Mouse (Mus musculus): ENCODE results near the gene Cenpe. TPM values are rescaled to one million over a fixed set of nuclear protein-coding genes. Genes with fewer than 3 reads are reported as not detected.

Gene Cenpe
- total and polyA plus RNA-seq, 3 experiments, result 19.5 to 119 (median 26.4) TPM

GRCm38 (mm10) chr3:135200409-135201303 is 11.7 kb upstream of the Cenpe start:
- H3K4me1 ChIP-seq (ENCODE audit: control insufficient read depth in 1 of 2, insufficient read depth in 2 of 2, low read length in 2 of 2), result no peaks in the 10 kb centered on the region
- H3K27ac ChIP-seq (ENCODE audit: control insufficient read depth, low read depth, low read length), result no peak overlapping the region
- no peaks in the 10 kb centered on the region for H3K79me2 ChIP-seq (ENCODE audit: control insufficient read depth, insufficient read depth, low read length, poor library complexity)
- no peaks in the 10 kb centered on the region for H3K36me3 ChIP-seq (ENCODE audit: control insufficient read depth in 1 of 2, insufficient read depth in 2 of 2, low read length in 2 of 2)
- DNase-seq (ENCODE audit: low read depth, low spot score), result peak; percentile 16
- H3K27me3 ChIP-seq (ENCODE audit: control insufficient read depth in 1 of 2, insufficient read depth in 2 of 2, low read length in 2 of 2), result peaks cover 3 to 4% of the 10 kb centered on the region in 2 experiments; a peak in 1 of 4 replicates
- H3K9me3 ChIP-seq (replicated peaks; ENCODE audit: insufficient read depth, low read length), result no peaks in the 10 kb centered on the region
- no peak for TF ChIP-seq ETS1 (IDR thresholded peaks at IDR 0.05; ENCODE audit: low read depth, low read length)
- no peak for TF ChIP-seq MAZ (IDR thresholded peaks at IDR 0.05; ENCODE audit: low read depth, low read length)
- no peak for TF ChIP-seq TBP (IDR thresholded peaks at IDR 0.05; ENCODE audit: low read depth, low read length)
- TF ChIP-seq MAFK (IDR thresholded peaks at IDR 0.05; ENCODE audit: borderline replicate concordance, low read depth, low read length), result no peak
- TF ChIP-seq CHD2 (IDR thresholded peaks at IDR 0.05; ENCODE audit: low read length), result no peak
- TF ChIP-seq ZNF384 (IDR thresholded peaks at IDR 0.05; ENCODE audit: low read depth, low read length), result no peak
- TF ChIP-seq POLR2AphosphoS5 (IDR thresholded peaks at IDR 0.05; ENCODE audit: borderline replicate concordance, low read depth, low read length), result no peak
- TF ChIP-seq TAL1 (IDR thresholded peaks at IDR 0.05; ENCODE audit: low read length), result no peak
- TF ChIP-seq GATA1 (IDR thresholded peaks at IDR 0.05; ENCODE audit: low read depth, low read length), result no peak
- no peak for TF ChIP-seq USF2 (IDR thresholded peaks at IDR 0.05; ENCODE audit: borderline replicate concordance in 1 of 2, insufficient read depth in 1 of 2, low read depth in 1 of 2, low read length in 2 of 2)
- TF ChIP-seq RCOR1 (IDR thresholded peaks at IDR 0.05; ENCODE audit: low read depth, low read length), result no peak
- no peak for TF ChIP-seq CHD1 (IDR thresholded peaks at IDR 0.05; ENCODE audit: low read depth, low read length)
- no peak for TF ChIP-seq NELFE (IDR thresholded peaks at IDR 0.05; ENCODE audit: low read depth, low read length)
- TF ChIP-seq RAD21 (IDR thresholded peaks at IDR 0.05; ENCODE audit: low read depth, low read length), result no peak
- no peak for TF ChIP-seq TCF12 (IDR thresholded peaks at IDR 0.05; ENCODE audit: low read depth, low read length)
- TF ChIP-seq E2F4 (IDR thresholded peaks at IDR 0.05; ENCODE audit: borderline replicate concordance, low read depth, low read length), result no peak
- no peak for TF ChIP-seq POLR2AphosphoS2 (IDR thresholded peaks at IDR 0.05; ENCODE audit: low read length)
- peak overlapping the region in 1 of 2 experiments; percentile 21; a peak in 2 of 4 replicates for H3K4me3 ChIP-seq (ENCODE audit: control insufficient read depth in 1 of 2, insufficient read depth in 1 of 2, low read depth in 2 of 2, low read length in 2 of 2)
- no peak overlapping the region for H3K9ac ChIP-seq (ENCODE audit: control insufficient read depth, low read depth, low read length, poor library complexity, severe bottlenecking)

- no peaks in the 10 kb centered on the region for H3K9me3 ChIP-seq (replicated peaks; ENCODE audit: insufficient read depth, low read length)
- H3K79me2 ChIP-seq (ENCODE audit: control insufficient read depth, insufficient read depth, low read length, poor library complexity), result no peaks in the 10 kb centered on the region
- no peak overlapping the region for H3K9ac ChIP-seq (ENCODE audit: control insufficient read depth, low read depth, low read length, poor library complexity, severe bottlenecking)
- H3K27ac ChIP-seq (ENCODE audit: control insufficient read depth, low read depth, low read length), result no peak overlapping the region
- no peaks in the 10 kb centered on the region for H3K27me3 ChIP-seq (ENCODE audit: control insufficient read depth in 1 of 2, insufficient read depth in 2 of 2, low read length in 2 of 2)
- no peak overlapping the region for H3K4me3 ChIP-seq (ENCODE audit: control insufficient read depth in 1 of 2, insufficient read depth in 1 of 2, low read depth in 2 of 2, low read length in 2 of 2)
- no peaks in the 10 kb centered on the region; a peak in 1 of 4 replicates for H3K36me3 ChIP-seq (ENCODE audit: control insufficient read depth in 1 of 2, insufficient read depth in 2 of 2, low read length in 2 of 2)
- H3K4me1 ChIP-seq (ENCODE audit: control insufficient read depth in 1 of 2, insufficient read depth in 2 of 2, low read length in 2 of 2), result no peaks in the 10 kb centered on the region
- peak; percentile 38 for DNase-seq (ENCODE audit: low read depth, low spot score)
- TF ChIP-seq ZNF384 (IDR thresholded peaks at IDR 0.05; ENCODE audit: low read depth, low read length), result no peak
- no peak for TF ChIP-seq TAL1 (IDR thresholded peaks at IDR 0.05; ENCODE audit: low read length)
- no peak for TF ChIP-seq MAFK (IDR thresholded peaks at IDR 0.05; ENCODE audit: borderline replicate concordance, low read depth, low read length)
- TF ChIP-seq UBTF (IDR thresholded peaks at IDR 0.05; ENCODE audit: borderline replicate concordance, insufficient read depth, low read depth, low read length), result no peak
- no peak for TF ChIP-seq CHD2 (IDR thresholded peaks at IDR 0.05; ENCODE audit: low read length)
- TF ChIP-seq BHLHE40 (IDR thresholded peaks at IDR 0.05; ENCODE audit: borderline replicate concordance, low read depth, low read length), result no peak
- TF ChIP-seq ELF1 (IDR thresholded peaks at IDR 0.05; ENCODE audit: low read depth, low read length), result no peak
- TF ChIP-seq NRF1 (IDR thresholded peaks at IDR 0.05; ENCODE audit: insufficient read depth, low read depth, low read length, poor library complexity, severe bottlenecking), result no peak
- no peak for TF ChIP-seq ZMIZ1 (IDR thresholded peaks at IDR 0.05; ENCODE audit: low read depth, low read length)
- no peak for TF ChIP-seq USF2 (IDR thresholded peaks at IDR 0.05; ENCODE audit: borderline replicate concordance in 1 of 2, insufficient read depth in 1 of 2, low read depth in 1 of 2, low read length in 2 of 2)
- TF ChIP-seq HCFC1 (IDR thresholded peaks at IDR 0.05; ENCODE audit: low read depth, low read length), result no peak
- no peak for TF ChIP-seq USF1 (IDR thresholded peaks at IDR 0.05; ENCODE audit: low read depth, low read length)
- no peak for TF ChIP-seq CHD1 (IDR thresholded peaks at IDR 0.05; ENCODE audit: low read depth, low read length)
- TF ChIP-seq ZC3H11A (IDR thresholded peaks at IDR 0.05; ENCODE audit: low read depth, low read length), result peak; percentile 30; the same call in 1 of the 2 replicates
- TF ChIP-seq E2F4 (IDR thresholded peaks at IDR 0.05; ENCODE audit: borderline replicate concordance, low read depth, low read length), result no peak
- no peak for TF ChIP-seq JUND (IDR thresholded peaks at IDR 0.05; ENCODE audit: low read depth, low read length)
- peak; percentile 68 for TF ChIP-seq RAD21 (IDR thresholded peaks at IDR 0.05; ENCODE audit: low read depth, low read length)
- TF ChIP-seq TCF12 (IDR thresholded peaks at IDR 0.05; ENCODE audit: low read depth, low read length), result no peak
- no peak for TF ChIP-seq ETS1 (IDR thresholded peaks at IDR 0.05; ENCODE audit: low read depth, low read length)
- no peak for TF ChIP-seq EP300 (IDR thresholded peaks at IDR 0.05; ENCODE audit: low read depth in 1 of 2, low read length in 2 of 2)
Measured at GRCm38 (mm10) chr3:135206621-135207020, 5.7 kb upstream of the Cenpe start.
